Mouse (Mus musculus) c-Kit-positive CD71-negative TER-119-negative erythroid progenitor cells, embryonic 14.5 days (primary cell): Measurements from ENCODE around the gene Pde4d.

Experiments
- DNase-seq: peaks from one replicate; pipeline ENCODE4 v3.0.0-alpha.2; 2013; ENCODE audit warnings: low read depth

Gene Pde4d

DNA sequence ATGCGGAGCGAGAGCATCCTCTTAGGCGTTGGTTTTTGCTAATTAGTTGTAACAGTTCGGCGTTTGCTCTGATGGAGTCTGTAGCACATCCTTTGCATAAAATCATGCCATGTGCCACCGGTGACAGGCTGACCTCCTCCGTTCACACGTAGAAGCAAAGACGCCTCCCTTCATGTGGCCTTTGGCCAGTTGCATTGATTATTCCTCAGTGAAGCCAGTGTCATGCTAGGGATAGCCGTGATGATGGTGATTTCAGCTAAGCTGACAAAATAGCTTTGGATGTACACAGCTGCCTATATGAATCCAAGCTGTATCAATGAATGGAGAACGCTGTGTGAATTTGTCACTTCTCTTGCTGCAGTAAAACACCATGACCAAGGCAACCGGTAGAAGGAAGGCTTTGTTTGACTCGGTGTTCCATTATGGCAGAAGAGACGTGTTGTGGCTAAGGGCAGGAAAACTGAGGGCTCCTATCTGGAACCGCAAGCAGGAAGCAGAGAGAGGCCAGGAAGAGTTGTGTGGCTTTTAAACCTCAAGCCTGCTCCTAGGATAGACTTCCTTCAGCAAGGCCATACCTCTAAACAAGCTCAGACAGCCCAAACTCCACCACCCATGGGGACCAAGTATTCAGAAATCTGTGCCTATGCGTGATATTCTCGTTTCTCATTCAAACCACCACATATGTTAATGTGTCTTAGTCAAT, 1471.7 kb downstream of the Pde4d start:
- DNase-seq: no peak

DNA sequence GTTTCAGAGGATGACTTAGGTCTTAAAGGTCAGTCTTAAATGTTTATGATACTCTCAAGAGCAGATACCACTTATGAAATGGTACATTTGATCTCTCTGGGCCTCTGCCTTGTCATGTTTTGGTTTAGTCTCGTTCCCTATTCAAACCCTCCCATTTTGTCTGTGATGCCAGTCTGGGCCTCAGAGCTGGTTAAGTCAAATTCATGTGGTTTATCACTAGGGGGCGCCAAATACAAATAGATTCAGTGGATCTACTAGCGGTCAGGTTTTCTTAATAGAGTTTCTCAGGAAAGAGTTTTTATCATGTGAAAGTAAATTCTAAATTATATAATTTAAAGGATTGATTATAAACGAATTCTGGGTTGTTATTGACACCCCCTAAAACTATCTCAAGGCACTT, 1472.5 kb downstream of the Pde4d start:
- peak; percentile 63 for DNase-seq

DNA sequence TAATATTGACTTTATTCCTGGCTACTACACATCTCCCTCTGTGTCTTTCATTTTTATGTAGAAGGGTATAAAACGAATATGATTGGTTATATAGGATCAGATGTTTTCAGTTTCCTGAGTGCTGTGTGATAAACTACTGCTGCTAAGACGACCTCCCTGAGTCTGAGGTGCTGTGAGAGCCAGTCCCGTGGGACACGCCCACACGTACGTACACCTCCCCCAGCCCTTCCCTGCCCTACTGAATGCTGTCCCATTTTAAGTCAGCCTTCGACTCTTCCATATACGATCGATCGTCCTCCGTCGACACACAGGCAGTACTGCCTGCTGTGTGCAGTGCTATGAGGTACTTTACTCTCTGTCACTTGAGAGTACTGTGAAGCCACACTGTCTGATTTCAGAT, 1473.0 kb downstream of the Pde4d start:
- no peak for DNase-seq

DNA sequence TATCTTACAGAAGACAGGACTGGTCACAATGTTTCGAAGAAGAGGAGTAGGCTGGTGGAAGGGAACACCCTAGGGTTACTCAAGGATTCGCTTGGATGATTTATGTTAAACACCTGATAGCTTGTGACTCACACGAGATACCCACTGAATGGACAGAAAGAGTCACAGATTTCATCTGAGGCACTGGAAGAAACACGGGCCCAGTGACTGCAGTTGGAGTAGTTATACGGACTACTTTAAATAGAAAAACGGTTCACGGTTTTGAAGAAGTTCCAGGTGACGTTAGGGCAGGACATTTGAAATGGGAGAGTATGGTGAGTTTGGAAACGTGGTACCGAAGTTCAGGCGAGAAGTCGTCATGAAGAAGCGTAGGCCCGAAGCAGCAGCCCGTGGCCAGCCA, 1475.0 kb downstream of the Pde4d start:
- DNase-seq: no peak

DNA sequence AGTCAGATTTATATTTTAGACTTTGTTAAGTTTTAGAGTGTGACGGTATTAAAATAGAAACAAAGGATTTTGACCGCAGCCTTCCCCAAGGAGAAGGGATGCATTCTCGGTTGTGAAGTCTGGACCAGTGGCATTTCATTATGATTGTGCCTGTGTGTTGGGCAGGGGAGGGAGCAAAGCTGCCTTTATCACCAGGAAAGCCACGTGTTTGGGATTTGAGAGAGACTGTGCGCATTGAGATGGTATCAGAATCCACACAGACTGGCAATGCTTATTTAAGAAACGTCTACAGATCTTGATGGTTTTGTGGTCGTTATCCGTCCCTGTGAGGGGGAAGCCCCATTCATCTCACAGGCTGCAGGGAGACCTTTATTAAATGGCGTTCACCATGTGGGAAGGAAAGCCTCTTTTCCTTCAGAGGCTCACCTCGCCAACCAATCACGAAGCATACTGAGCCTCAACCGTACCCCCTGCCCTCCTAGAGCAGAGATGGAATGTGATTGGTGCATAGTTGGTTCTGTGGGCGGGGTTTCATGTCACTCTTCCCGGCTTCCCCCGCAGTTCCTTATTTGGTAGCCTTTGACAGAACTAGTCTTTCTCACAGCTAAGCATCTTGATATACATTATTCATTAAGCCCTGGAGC, 1476.7 kb downstream of the Pde4d start:
- DNase-seq: no peak

DNA sequence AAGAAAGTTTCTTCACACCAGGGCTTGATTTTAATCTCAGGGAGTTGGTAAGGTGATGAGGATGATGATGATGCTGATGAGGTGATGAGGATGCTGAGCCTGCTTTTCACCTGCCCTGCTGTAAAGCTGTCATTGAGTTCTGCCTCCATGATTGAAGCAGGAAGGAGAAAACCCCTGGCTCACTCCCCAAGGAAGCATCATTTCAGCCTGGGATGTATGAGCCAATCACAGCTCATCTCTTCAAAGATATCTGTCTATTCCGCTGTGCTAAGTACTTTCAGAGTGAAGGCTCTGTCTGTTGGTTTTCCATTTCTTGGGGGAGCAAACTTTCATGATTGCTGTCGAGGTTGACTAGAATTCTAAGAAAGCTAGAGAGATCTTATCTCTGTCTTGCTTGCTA, 1478.0 kb downstream of the Pde4d start:
- DNase-seq: no peak

DNA sequence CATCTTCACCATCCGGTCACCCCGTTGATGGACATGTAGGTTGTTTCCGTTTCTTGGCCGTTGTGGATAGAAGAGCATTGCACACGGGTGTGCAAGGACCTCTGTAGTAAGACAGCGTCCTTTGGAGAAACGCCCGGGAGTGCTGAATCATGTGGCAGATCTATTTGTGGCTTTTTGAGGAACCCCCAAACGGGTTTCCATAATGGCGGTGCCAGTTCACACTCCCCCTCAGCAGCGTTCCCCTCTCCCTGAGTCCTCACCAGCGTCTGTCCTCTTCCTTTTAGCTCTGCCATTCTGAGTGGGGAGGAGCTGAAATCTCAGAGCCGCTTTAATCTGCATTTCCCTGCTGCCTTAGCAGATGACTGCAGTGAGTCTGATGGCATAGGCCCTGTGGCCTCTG, 1482.9 kb downstream of the Pde4d start:
- DNase-seq: no peak

DNA sequence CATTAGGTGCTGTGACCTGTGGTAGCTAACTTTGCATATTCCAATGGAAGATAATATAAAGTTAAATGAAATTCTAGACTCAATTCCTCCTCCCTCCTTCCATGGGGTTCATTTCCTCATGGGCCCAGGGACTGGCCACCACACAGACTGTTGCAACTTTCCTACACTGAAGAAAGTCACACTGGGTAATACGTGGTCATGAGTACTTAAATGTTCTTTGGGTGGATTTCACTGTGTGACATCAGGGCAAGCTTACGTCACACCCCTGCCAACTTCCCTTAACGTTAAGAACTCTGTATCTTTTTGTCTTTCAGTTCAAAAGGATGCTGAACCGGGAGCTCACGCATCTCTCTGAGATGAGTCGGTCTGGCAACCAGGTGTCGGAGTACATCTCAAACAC, 1483.8 kb downstream of the Pde4d start:
- no peak for DNase-seq

DNA sequence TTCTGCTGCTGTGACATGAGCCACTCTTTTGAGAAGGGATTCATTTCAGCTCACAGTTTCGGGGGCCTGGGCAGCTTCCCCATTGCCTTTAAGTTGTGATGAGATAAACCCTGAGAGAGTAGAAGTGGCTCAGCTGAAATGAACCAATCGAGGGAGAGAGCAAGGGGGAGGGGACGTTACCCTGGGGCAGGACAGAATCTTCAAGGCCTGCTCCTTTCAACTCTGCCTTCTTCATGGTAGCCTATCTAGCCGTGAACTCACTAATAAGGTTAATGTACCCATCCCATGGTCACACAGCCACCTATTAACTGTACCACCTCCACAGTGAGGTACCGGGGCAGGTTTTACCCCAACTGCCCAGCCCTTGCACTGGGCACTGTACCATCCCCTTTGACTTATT, 1487.1 kb downstream of the Pde4d start:
- no peak for DNase-seq

DNA sequence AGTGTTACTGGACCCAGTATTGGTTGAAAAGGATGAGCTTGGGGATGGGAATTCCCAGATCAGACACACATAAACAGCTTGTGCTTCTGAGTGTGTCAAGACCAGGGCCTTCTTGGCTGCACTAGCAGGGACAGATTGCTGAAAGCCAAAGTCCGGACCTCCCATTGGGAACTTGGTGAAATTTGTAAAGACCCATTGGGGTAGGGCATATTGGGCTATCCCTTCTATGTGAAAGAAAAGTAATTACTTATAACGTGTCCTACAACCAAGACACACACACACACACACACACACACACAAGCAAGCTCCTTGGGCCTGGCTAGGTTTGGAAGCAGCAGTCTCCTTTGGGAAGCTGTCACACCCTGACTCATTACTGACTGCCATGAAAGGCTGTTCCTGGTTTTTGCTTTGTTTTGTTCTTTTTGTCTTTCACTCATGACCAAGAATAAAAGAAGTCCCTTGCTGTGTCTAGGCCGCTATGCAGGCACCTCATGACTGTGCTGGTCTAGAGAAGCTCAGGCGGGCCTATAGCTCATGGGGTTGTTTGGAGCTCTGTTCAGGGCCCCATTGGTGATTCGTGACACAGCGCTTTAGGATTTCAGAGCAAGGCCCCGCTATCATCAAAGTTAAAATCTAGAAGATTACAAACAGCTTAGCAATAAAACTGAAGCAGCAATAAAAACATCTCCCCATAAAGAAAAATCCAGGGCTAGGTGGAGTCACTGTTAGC, 1495.2 kb downstream of the Pde4d start:
- DNase-seq: no peak

DNA sequence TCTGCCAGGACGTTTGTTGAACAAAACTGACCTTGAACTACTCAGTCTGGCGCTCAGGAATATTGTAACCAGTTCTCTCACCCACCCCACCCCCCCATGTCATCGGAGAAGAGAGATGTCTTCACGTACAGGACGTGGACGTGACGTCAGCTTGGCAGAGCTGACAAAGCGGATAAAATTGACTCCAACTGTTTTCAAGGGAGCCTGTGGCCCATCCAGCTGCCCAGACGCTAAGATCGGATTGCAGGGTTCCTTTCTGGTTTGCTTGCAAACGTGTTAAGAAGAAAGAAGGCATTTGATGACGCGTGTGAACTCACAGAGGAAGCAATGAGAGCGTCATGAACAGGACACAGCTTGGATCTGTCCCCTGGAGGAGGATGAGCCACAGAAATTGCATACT, 1501.7 kb downstream of the Pde4d start:
- DNase-seq: no peak

DNA sequence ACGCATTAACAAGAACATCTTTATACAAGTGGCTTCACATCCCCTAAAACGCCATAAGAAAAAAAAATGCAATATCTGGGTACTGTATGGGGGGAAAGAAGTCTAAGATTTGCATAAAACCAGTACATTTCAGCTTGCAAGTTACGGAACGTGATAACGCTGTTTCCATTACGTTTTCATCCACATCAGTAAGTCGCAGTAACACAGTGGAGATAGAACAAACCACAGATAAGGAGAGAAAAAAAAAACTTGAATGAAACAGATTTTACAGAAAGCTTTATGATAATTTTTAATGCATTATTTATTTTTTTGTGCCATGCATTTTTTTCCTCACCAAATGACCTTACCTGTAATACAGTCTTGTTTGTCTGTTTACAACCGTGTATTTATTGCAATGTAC, 1504.4 kb downstream of the Pde4d start:
- no peak for DNase-seq

DNA sequence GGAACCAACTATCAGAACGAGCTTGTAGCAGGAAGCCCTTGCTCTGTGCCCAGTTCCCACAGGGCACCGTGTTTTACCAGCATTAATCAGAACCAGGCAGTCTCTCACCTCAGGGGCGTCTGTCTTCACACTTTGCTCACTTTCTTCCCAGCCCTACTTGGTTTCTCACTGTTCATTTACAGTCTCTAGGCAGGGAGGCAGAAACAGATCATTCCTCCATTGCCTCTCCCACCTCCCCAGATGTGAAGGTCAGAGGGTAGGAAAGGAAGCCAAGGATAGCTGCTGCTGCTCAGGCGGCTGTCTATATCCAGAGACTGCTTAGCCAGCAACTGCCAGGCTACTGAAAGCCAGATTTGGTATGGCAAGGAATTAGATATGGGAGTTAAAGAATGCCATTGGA, 1508.2 kb downstream of the Pde4d start:
- DNase-seq: no peak

DNA sequence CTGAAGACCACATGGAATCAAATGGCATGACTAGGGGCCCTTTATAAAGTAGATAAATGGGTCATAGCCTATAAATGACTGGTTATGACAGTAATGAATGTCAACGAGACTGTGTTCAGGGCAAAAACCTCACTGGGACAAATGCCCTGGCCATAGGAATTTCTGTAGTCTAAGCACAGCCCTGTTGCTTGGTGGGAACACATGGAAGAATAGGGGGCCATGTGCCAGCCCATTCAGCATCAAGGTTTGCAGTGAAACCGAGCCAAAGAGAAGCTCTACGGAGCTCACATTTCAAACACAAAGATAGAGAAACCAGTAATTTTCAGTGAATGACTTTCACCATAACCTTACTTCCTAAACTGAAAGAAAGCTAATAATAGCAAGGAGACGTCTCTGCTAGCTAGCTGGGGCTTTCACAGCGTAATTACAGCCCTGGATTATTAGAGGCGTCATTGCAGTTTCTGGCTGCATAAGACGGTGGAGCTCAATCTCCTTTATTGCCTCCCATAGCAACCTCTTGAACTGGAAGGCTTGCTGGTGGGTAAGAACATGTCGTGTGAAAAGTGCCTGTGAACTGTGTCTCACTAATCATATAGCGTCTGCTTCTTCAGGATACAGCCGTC, 1533.2 kb downstream of the Pde4d start:
- DNase-seq: no peak

DNA sequence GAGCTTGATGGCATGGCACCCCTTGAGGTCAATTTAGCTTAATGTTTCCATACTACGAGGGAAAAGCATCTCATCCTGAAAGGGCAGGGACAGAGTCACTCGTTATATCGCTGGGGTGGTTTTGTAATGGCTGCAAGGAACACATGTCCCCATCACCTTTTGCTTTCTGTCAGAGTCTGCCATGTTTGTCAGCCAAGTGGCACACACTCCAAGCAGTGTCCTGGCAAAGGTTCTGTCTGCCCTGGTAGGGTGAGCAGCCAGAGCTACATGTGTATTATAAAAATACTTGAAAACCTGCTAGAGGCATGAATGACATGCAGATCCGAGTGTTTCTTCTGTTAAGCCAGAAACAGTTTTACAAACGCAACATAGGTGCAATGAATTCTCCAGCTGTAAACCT, 1535.7 kb downstream of the Pde4d start:
- DNase-seq: no peak

DNA sequence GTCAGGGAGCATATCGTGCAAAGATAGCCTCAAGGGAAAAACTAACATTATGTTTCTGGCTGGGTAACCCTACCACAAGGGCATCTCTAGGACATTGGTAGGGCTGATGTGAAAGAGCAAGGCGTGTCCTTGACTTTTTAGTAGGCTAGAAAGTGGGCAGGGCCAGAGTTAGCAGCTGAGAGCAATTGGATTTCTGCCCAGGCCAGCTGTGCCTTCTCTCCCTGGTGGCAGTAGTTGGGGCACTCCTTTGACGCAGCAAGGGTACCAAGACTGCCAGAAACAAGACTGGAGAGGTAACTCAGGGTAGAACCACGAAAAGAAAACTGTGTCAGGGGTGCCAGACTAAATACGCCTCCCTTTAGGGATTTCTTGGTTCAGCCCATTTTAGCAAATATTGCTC, 1536.1 kb downstream of the Pde4d start:
- no peak for DNase-seq

DNA sequence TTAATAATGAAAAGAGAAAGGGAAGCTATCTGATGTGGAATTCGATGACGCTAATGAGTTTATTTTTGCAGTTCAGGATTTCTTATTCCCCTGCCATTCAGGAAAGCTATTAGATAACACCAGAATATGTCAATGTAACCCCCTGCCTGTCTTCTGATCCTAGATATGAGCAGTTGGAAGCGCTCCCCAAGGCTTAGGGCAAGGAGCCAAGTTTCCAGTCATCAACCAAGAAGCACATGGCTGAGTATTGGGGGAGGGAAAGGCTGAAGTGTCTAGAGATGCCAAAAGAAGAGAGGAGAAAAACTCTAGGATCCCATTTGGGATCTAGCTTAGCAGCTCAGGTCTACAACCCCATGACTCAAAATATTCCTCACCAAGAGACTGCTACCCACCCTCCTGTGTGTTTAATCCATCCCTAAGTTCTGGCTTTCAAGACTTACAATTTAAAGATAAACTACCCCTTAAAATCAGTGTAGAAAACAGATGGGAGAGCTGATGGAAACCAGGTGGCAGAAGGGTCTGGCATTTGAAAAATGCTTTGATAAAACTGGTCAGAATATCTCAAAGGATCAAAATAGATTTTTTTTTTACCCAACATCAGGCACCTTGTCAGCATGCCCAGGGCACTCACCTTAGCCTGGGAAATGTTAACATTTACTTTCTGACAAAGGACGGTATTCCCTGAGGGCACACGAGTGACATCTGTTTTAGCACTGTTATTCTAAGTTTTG, 1543.2 kb downstream of the Pde4d start:
- no peak for DNase-seq

DNA sequence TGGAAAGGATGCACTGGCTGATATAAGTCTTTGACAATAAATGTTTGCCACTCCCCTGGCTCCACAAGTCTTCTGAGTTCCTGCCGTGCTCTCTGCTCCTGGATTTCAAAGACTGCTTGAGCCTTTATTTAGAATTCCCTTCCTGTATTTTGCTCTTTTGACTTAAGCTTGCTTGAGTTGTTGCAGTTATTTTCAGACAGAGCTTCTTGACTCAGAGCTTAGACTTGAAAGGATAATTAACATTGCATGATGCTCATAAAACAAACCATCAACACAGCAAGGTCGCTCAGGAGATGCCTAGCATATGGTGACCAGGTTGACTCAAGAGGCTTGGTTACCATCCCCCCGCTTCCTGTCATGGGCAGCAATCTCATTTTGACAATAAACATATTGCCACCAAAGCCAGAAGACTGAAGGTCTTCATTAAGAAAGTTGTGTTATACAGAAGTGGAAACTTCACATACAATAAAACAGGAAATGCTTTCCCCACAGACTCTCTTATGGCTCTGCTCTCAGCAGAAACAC, 1544.6 kb downstream of the Pde4d start:
- no peak for DNase-seq

DNA sequence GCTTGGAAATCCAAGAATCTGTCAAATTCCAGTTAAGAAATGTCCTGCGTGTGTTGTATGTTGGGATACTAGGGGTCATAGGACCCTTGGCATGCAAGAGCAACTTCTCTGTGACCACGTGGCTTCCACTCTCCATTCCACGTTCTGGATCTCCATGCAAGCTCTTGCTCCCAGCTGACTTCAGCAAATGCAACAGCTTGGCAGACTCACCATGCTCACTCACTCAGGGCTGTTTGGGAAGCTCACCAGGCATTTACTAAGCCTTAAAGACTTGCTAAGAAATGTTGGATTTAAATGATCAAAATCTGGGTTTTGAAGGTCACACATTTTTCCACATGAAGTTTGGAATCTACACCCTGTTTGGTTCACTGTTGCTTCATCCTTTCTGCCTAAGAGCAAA, 1552.3 kb downstream of the Pde4d start:
- DNase-seq: no peak
